Mouse (Mus musculus) brain, embryonic 14.5 days (tissue): ENCODE data around the gene Vmn1r4. TPM values are rescaled to one million over a fixed set of nuclear protein-coding genes. Genes with fewer than 3 reads are reported as not detected.
A peak's percentile ranks its signal among the peaks of the same experiment; 100 is the strongest.

ENCODE experiments used
- DNase-seq: peaks from one replicate; pipeline ENCODE4 v3.0.0-alpha.2; 2011; ENCODE audit warnings: low read depth
- CTCF ChIP-seq: fragments of 200-500 bp; IDR thresholded peaks from 2 replicates; pipeline ENCODE4 v1.5.1; 2012; ENCODE audit warnings: inconsistent platforms, mild to moderate bottlenecking, moderate library complexity, borderline replicate concordance; ENCODE audit not compliant: insufficient read depth, insufficient read length; ENCODE audit errors: extremely low read depth
- POLR2A ChIP-seq: fragments of 200-500 bp; IDR thresholded peaks from 2 replicates; pipeline ENCODE4 v1.6.1; 2012; ENCODE audit warnings: mild to moderate bottlenecking, inconsistent platforms, borderline replicate concordance; ENCODE audit not compliant: poor library complexity, insufficient read depth, insufficient read length, severe bottlenecking; ENCODE audit errors: extremely low read depth
- polyA plus RNA-seq: library from polyadenylated mRNA; depleted of rRNA; stranded (reverse); fragments of >200 nt; gene quantifications from 2 replicates; pipeline ENCODE4 v1.2.3, GENCODE M21; 2012

Gene Vmn1r4
- polyA plus RNA-seq, 1 experiment: 0.41 TPM

GRCm38 (mm10) chr6:56903831-56904230 lies 20.0 kb upstream of the Vmn1r4 start:
- peak; percentile 36 for DNase-seq
- TF ChIP-seq CTCF (no peak), POLR2A (no peak)

GRCm38 (mm10) chr6:56904330-56904729 lies 19.5 kb upstream of the Vmn1r4 start:
- DNase-seq: peak; percentile 29

GRCm38 (mm10) chr6:56904982-56905381 lies 18.8 kb upstream of the Vmn1r4 start:
- no peak for DNase-seq
- TF ChIP-seq CTCF (no peak), POLR2A (no peak)

More at GRCm38 (mm10) chr6:56904330-56904729, 19.5 kb upstream of the Vmn1r4 start:
- no peak for TF ChIP-seq POLR2A
- no peak for TF ChIP-seq CTCF

GRCm38 (mm10) chr6:56905486-56905885 lies 18.3 kb upstream of the Vmn1r4 start:
- TF ChIP-seq POLR2A (no peak), CTCF (no peak)
- DNase-seq: no peak

- TF ChIP-seq CTCF (no peak), POLR2A (no peak)
- DNase-seq: no peak
Observed at GRCm38 (mm10) chr6:56906121-56906846, 17.5 kb upstream of the Vmn1r4 start.

- TF ChIP-seq POLR2A (no peak), CTCF (no peak)
- no peak for DNase-seq
Observed at GRCm38 (mm10) chr6:56907973-56908372, 15.8 kb upstream of the Vmn1r4 start.

- DNase-seq: no peak
- TF ChIP-seq POLR2A (no peak), CTCF (no peak)
Observed at GRCm38 (mm10) chr6:56908397-56908796, 15.4 kb upstream of the Vmn1r4 start.

- TF ChIP-seq POLR2A (no peak), CTCF (peak; percentile 78)
- DNase-seq: peak; percentile 67
Observed at GRCm38 (mm10) chr6:56908912-56909311, 14.9 kb upstream of the Vmn1r4 start.

GRCm38 (mm10) chr6:56910910-56911309 lies 12.9 kb upstream of the Vmn1r4 start:
- TF ChIP-seq POLR2A (no peak), CTCF (no peak)
- no peak for DNase-seq

GRCm38 (mm10) chr6:56913092-56913858 lies 10.5 kb upstream of the Vmn1r4 start:
- no peak for TF ChIP-seq POLR2A
- no peak for TF ChIP-seq CTCF
- DNase-seq: peak; percentile 19

- no peak for DNase-seq
- no peak for TF ChIP-seq POLR2A
- TF ChIP-seq CTCF: no peak
Observed at GRCm38 (mm10) chr6:56916279-56916678, 7.5 kb upstream of the Vmn1r4 start.

GRCm38 (mm10) chr6:56917578-56918368 lies 6.0 kb upstream of the Vmn1r4 start:
- DNase-seq: no peak
- TF ChIP-seq CTCF (no peak), POLR2A (no peak)
